In the genomic region with DNA sequence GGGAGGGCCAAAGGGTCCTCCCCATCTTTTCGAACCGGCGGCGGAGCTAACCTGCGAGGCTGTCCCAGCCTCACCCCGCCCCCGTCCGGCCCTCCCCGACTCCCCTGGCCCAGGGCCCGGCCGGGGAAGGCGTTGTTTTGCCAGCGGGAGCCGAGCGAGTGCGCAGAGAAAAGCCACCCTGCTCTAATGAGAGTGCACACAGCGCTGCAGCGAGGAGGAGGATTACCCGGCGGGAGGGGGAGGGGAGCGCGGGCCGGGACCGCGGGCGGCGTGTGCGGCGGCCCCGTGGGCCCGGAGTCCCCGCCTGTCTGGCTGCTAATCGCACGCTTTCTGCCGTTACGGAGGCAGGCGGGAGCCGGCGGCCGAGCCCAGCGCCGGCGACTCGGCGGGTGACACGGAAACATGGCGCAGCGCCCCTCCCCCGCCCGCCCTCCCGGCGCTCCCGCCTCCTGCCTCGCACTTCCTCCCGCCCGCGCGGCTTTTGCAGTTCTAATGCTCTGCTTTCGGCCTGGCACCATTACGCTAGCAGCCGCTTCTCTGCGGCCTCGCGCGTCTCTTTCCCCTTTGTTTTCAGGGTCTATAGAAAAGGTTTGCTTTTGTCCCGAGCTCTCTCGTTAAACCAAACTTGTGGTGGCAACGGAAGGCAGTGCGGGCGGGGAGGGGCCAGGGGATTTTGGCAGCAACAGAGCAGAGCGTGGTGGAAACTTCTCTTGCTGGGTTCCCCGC, we compare ENCODE assay signal across 8 mouse cellular contexts.
A peak's percentile ranks its signal among the peaks of the same experiment; 100 is the strongest.
DNase-seq lines count a peak whose midpoint lies in the region; ATAC-seq and TF ChIP-seq lines count a peak whose summit lies in the region.

No protein-coding gene starts in this region.

- H3K36me3 ChIP-seq in ES-E14 (ENCODE audit: control insufficient read depth, insufficient read depth, low read length, poor library complexity, severe bottlenecking) = no peaks in the 10 kb centered on the region
- no peaks in the 10 kb centered on the region for H3K36me3 ChIP-seq in forebrain, embryonic 16.5 days (ENCODE audit: control insufficient read depth, insufficient read depth)
- no peaks in the 10 kb centered on the region for H3K36me3 ChIP-seq in hindbrain, embryonic 10.5 days

- H3K27me3 ChIP-seq in forebrain, embryonic 16.5 days (replicated peaks; ENCODE audit: control insufficient read depth, insufficient read depth, low read length) = peaks cover 19% of the 10 kb centered on the region; the same call in 1 of the 2 replicates
- H3K27me3 ChIP-seq in hindbrain, embryonic 10.5 days (ENCODE audit: insufficient read depth, poor library complexity, severe bottlenecking) = peaks cover 100% of the 10 kb centered on the region

- in situ Hi-C loops in ES-E14 (cut with MboI; ENCODE audit: low sequenced_read_pairs in 2 of 2, unreplicated experiment in 2 of 2) = loop anchor here (10.0 to 25.0 kb wide), 3 partner anchors 46 to 451 kb away; no protein-coding TSS in a partner anchor

- H3K4me1 ChIP-seq in ES-E14 (ENCODE audit: control insufficient read depth in 2 of 2, insufficient read depth in 2 of 2, low read length in 2 of 2, poor library complexity in 1 of 2) = peaks cover 0 to 4% of the 10 kb centered on the region in 2 experiments; a peak in 1 of 4 replicates
- H3K4me1 ChIP-seq in forebrain, embryonic 16.5 days (replicated peaks; ENCODE audit: control insufficient read depth, insufficient read depth, low read length) = peaks cover 33% of the 10 kb centered on the region
- H3K4me1 ChIP-seq in hindbrain, embryonic 10.5 days (replicated peaks) = peaks cover 71% of the 10 kb centered on the region

- WGBS in forebrain, embryonic 16.5 days = 2% methylated on average over 60 of the region's 72 CpGs
- under 1% methylated on average over 51 of the region's 72 CpGs for WGBS in hindbrain, embryonic 10.5 days

- DNase-seq in ES-E14 (ENCODE audit: low read depth, low spot score) = no peak
- peak; percentile 48 to 67 for DNase-seq in cerebellum, adult 18-20 months
- DNase-seq in hindbrain, embryonic 10.5 days (ENCODE audit: low spot score) = peak; percentile 70
- DNase-seq in layer of hippocampus, postnatal 10 days (ENCODE audit: low spot score in 2 of 2) = peak; percentile 58 to 66
- DNase-seq in lung, postnatal 36 days = peak; percentile 79
- DNase-seq in retina, postnatal 1 day = peak; percentile 86
- DNase-seq in urinary bladder, adult 2 months (ENCODE audit: low spot score) = peak; percentile 72

- H3K9ac ChIP-seq in ES-E14 (ENCODE audit: insufficient read depth, low read depth, low read length, poor library complexity, severe bottlenecking) = peak overlapping the region; percentile 47; the same call in 1 of the 2 replicates
- peak overlapping the region; percentile 68 for H3K9ac ChIP-seq in forebrain, embryonic 16.5 days (replicated peaks; ENCODE audit: low read depth, low read length)

- H3K4me3 ChIP-seq in ES-E14 (ENCODE audit: insufficient read depth in 1 of 2, low read depth in 1 of 2, low read length in 2 of 2, poor library complexity in 1 of 2, severe bottlenecking in 1 of 2) = peak overlapping the region; percentile 57 to 66
- peak overlapping the region; percentile 53 for H3K4me3 ChIP-seq in forebrain, embryonic 16.5 days (replicated peaks; ENCODE audit: low read length)
- peak overlapping the region; percentile 64 for H3K4me3 ChIP-seq in hindbrain, embryonic 10.5 days

- ATAC-seq in forebrain, embryonic 16.5 days = peak; percentile 63

- peak overlapping the region; percentile 80 for H3K4me2 ChIP-seq in forebrain, embryonic 16.5 days (ENCODE audit: low read length)

- H3K9me3 ChIP-seq in ES-E14 (ENCODE audit: control insufficient read depth, insufficient read depth, low read depth, low read length) = no peaks in the 10 kb centered on the region
- no peaks in the 10 kb centered on the region for H3K9me3 ChIP-seq in forebrain, embryonic 16.5 days (ENCODE audit: control insufficient read depth, low read length)
- no peaks in the 10 kb centered on the region for H3K9me3 ChIP-seq in hindbrain, embryonic 10.5 days

- no peak overlapping the region for H3K27ac ChIP-seq in ES-E14 (ENCODE audit: insufficient read depth, low read depth, low read length, poor library complexity, severe bottlenecking)
- peak overlapping the region; percentile 95 for H3K27ac ChIP-seq in forebrain, embryonic 16.5 days (ENCODE audit: low read length)
- peak overlapping the region; percentile 90 for H3K27ac ChIP-seq in hindbrain, embryonic 10.5 days

TF ChIP-seq in ES-E14, 5 proteins besides CTCF, POLR2A, EP300 and RAD21:
- TF ChIP-seq ZC3H11A (IDR thresholded peaks at IDR 0.05; ENCODE audit: borderline replicate concordance, low read depth, low read length) = no peak
- TF ChIP-seq HCFC1 (IDR thresholded peaks at IDR 0.05; ENCODE audit: borderline replicate concordance, insufficient read depth, low read length) = 0 out of 2 replicates have a peak, but pooled peaks have one; percentile 37
